Mouse (Mus musculus): Measurements from ENCODE around the gene Hipk3.

DNA sequence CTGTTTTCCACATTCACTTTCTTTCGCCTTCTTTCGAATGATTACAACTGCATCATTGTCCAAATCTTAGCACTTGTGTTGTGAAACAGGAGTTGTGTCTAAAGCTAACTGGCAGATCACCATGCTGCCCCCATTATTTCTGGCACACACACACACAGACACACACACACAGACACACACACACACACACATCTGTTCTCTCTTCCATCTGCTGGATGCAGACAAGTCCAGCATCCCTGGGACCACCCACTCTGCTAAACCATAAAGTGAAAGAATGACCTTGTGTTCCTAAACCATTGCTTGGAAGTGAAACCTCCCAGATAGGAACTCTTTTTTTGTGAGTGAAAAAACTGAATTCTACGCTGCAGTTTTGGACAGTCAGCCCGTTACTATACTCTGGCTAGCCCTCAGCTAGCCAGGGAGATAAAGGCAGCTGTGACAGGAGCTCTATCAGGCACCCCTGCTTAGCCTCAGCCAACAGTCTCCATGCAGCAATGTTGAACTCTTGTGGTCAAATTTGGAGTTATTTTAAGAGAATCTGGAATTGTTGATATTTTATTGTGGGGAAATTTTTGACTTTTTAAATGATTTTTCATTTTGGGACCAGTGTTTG, 101.4 kb downstream of the Hipk3 start:
- TF ChIP-seq CTCF (IDR thresholded peaks at IDR 0.05; ENCODE audit: extremely low read depth, insufficient read depth, low read length) (no peak), POLR2A (IDR thresholded peaks at IDR 0.05; ENCODE audit: extremely low read depth, insufficient read depth, low read length) (no peak)

Data from cortical plate, adult 2 months (tissue).